Mouse (Mus musculus) heart, embryonic 15.5 days (tissue): ENCODE results near the gene Tchp. TPM values are rescaled to one million over a fixed set of nuclear protein-coding genes. Genes with fewer than 3 reads are reported as not detected.

ENCODE experiments used
- ATAC-seq: fragments of 200-750 bp; cut with Nextera tagmentation; replicated peaks from 2 replicates; pipeline ENCODE4 v1.8.0; 2017; ENCODE audit warnings: low read depth, moderate TSS enrichment; ENCODE audit not compliant: insufficient number of reproducible peaks, insufficient read depth, low FRiP score
- H3K27ac ChIP-seq: fragments of 300-500 bp; sonication (generic); 2 replicates; pipeline ENCODE4 v1.5.1; 2015; ENCODE audit warnings: mild to moderate bottlenecking, inconsistent platforms
- H3K27me3 ChIP-seq: fragments of 300-500 bp; sonication (generic); 2 replicates; pipeline ENCODE4 v1.6.1; 2015; ENCODE audit warnings: inconsistent platforms
- H3K36me3 ChIP-seq: fragments of 300-500 bp; sonication (generic); 2 replicates; pipeline ENCODE4 v1.6.1; 2015; ENCODE audit warnings: mild to moderate bottlenecking, inconsistent platforms
- H3K4me1 ChIP-seq: fragments of 300-500 bp; sonication (generic); replicated peaks from 2 replicates; pipeline ENCODE4 v1.6.1; 2015; ENCODE audit warnings: inconsistent platforms
- H3K4me2 ChIP-seq: fragments of 300-500 bp; sonication (generic); 2 replicates; pipeline ENCODE4 v1.6.1; 2015; ENCODE audit warnings: inconsistent platforms, mild to moderate bottlenecking, moderate library complexity
- H3K4me3 ChIP-seq: fragments of 300-500 bp; sonication (generic); 2 replicates; pipeline ENCODE4 v1.5.1; 2015; ENCODE audit warnings: mild to moderate bottlenecking, inconsistent platforms
- H3K9ac ChIP-seq: fragments of 300-500 bp; sonication (generic); 2 replicates; pipeline ENCODE4 v1.6.1; 2015; ENCODE audit warnings: mild to moderate bottlenecking, inconsistent platforms
- H3K9me3 ChIP-seq: fragments of 300-500 bp; sonication (generic); replicated peaks from 2 replicates; pipeline ENCODE4 v1.6.1; 2016; ENCODE audit warnings: inconsistent platforms
- WGBS: fragments of 180-500 bp; shearing (Covaris S2); methylation state at CpG from one replicate; pipeline ENCODE4 v1.1.7; 2015; ENCODE audit warnings: mixed read lengths; 5-methylcytosine and 5-hydroxymethylcytosine counted together
- polyA plus RNA-seq: library from polyadenylated mRNA; unstranded; fragments of >200 nt; fragmentation: Nextera tagmentation; extraction: Ambion mirVana; gene quantifications from 2 replicates; pipeline ENCODE4 v1.2.1, GENCODE M21; 2015

Tchp gene
- polyA plus RNA-seq, 1 experiment from 2014 or later, result 8.6 TPM

DNA sequence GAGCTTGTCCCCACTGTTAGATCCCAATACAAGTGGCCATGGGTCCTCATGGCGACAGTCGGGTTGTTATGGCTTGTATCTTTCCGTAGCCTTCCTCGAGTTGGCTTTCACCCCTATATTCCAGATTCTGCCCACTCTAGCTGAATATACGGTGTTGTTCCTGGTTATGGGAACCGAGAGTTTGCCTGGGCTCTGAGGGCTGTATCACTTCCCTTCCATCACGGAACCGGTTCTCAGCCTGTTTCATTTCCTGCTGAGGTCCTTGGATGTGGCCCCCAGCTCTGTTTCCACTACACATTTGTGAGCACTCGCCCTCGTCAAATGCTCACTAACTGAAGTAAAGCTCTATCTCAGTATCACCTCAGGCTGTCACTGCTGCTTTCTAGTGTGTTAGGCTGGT, 14.4 kb downstream of the Tchp start:
- H3K36me3 ChIP-seq, result peaks cover 39% of the 10 kb centered on the region
- H3K4me1 ChIP-seq, result no peaks in the 10 kb centered on the region
- 0 out of 2 replicates have a peak, but pooled peaks cover 6% of the 10 kb centered on the region for H3K9me3 ChIP-seq
- no peak overlapping the region for H3K4me3 ChIP-seq
- ATAC-seq, result no peak
- 85% methylated on average over 10 of the region's 10 CpGs for WGBS
- H3K27me3 ChIP-seq, result no peaks in the 10 kb centered on the region
- H3K27ac ChIP-seq, result no peak overlapping the region
- no peak overlapping the region for H3K9ac ChIP-seq
- H3K4me2 ChIP-seq, result no peak overlapping the region

DNA sequence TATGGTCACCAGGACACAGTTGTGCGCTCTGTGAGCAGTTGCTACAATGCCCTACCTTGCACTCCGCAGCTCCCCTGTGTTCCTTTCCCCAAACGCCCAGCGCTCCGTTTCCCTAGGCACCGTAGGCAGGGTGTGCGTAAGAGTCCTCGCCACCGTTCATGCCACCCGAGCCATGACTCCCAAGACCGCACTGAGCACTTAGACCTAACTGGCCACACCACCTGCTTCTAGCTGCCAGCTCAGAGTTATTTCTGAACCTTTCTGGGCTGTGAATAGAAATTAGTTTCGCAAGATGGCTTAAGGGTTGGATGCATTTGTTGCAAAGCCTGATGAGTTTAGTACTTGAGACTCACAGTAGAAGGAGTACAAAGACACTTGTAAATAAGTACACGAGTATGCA, 15.3 kb downstream of the Tchp start:
- Histone ChIP-seq H3K4me2 (no peak overlapping the region), H3K9me3 (0 out of 2 replicates have a peak, but pooled peaks cover 6% of the 10 kb centered on the region), H3K9ac (no peak overlapping the region), H3K4me1 (no peaks in the 10 kb centered on the region), H3K4me3 (no peak overlapping the region), H3K36me3 (peaks cover 38% of the 10 kb centered on the region), H3K27me3 (no peaks in the 10 kb centered on the region), H3K27ac (no peak overlapping the region)
- ATAC-seq, result no peak
- WGBS, result 95% methylated on average over 13 of the region's 13 CpGs

DNA sequence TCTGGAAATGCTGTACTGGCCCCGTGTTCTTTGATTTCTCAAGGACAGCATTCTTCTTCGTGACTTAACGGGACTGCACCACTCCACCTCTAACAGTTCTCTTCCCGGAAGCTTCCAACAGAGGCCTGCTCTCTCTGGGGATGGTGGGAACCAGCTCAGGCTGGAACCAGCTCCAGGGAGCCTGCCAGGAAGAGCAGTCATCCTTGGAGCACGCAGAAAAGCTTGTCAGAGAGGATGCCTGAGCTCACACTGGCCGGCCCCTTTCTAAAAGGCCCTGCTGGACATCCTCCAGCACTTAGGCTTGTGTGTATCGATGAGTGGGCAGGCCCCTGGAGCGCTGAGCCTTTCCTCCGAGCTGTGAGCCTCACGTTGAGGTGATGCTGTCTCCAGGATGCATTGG, 20.6 kb downstream of the Tchp start:
- Histone ChIP-seq H3K9me3 (0 out of 2 replicates have a peak, but pooled peaks cover 6% of the 10 kb centered on the region), H3K36me3 (peaks cover 55% of the 10 kb centered on the region), H3K4me2 (no peak overlapping the region), H3K9ac (no peak overlapping the region), H3K27ac (no peak overlapping the region), H3K4me3 (no peak overlapping the region), H3K27me3 (no peaks in the 10 kb centered on the region), H3K4me1 (no peaks in the 10 kb centered on the region)
- no peak for ATAC-seq
- WGBS, result 79% methylated on average over 10 of the region's 10 CpGs

DNA sequence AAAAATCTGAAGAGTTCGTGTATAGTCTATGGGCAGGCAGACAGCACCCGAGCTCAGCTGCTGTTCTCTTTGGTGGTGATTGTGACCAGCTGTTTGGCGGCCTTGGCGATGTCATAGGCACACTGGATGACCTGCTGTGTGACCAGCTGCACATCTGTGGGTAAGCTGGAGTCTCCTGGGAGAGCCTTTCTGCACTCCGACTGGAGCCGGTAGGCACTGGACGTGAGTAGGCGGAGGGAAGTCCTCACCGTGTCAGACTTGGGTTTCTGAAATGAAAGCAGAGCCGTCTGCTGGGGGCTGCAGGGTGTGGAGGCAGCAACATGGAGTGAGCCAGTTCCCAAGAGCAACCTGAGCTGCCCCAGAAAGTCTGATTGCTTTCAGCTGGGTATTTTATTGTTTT, 22.6 kb downstream of the Tchp start:
- H3K27me3 ChIP-seq, result no peaks in the 10 kb centered on the region
- no peaks in the 10 kb centered on the region for H3K4me1 ChIP-seq
- no peak overlapping the region for H3K9ac ChIP-seq
- H3K36me3 ChIP-seq, result peaks cover 61% of the 10 kb centered on the region
- 70% methylated on average over 10 of the region's 10 CpGs for WGBS
- no peak overlapping the region for H3K27ac ChIP-seq
- H3K4me3 ChIP-seq, result no peak overlapping the region
- H3K9me3 ChIP-seq, result no peaks in the 10 kb centered on the region
- ATAC-seq, result no peak
- no peak overlapping the region for H3K4me2 ChIP-seq

DNA sequence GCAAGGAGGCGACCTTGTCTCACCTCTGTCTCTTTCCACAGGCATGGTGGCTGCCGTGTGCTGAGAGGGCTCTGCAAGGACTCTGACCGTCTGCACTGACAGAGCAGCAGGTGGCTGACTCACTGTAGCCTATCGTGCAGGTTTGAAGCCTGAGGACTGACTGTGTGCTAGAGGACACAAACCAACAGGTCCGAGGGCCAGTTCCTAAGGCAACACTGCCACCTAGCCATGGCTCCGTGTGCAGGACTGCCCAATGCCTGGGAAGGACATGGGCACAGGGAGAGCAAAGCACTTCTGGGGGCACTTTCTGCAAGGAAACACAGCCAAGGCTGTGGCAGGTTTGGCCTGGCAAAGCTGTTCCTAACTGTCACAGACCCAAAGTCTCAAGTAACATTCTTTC, 23.9 kb downstream of the Tchp start:
- H3K4me2 ChIP-seq, result no peak overlapping the region
- no peak overlapping the region for H3K4me3 ChIP-seq
- peaks cover 71% of the 10 kb centered on the region for H3K36me3 ChIP-seq
- 56% methylated on average over 6 of the region's 6 CpGs for WGBS
- no peaks in the 10 kb centered on the region for H3K4me1 ChIP-seq
- no peak overlapping the region for H3K27ac ChIP-seq
- H3K27me3 ChIP-seq, result no peaks in the 10 kb centered on the region
- H3K9ac ChIP-seq, result no peak overlapping the region
- no peak for ATAC-seq
- no peaks in the 10 kb centered on the region for H3K9me3 ChIP-seq

DNA sequence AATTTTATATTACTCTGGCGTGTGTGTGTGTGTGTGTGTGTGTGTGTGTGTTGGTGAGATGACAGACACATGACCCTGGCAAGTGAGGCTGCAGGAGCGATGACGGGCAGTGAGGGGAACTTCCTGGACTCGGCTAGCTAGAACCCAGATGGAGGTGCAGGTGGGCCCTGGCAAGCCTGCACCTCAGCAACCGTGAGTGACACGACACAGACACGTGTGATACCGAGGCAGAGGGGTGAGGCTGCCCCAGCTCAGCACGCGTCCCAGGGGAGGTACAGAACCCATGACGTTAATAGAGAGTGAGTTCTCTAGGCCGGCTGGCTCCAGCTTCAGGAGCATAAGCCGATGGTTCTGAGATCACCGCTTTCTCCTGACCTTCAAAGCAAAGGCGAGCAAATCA, 24.4 kb downstream of the Tchp start:
- Histone ChIP-seq H3K4me2 (no peak overlapping the region), H3K36me3 (peaks cover 76% of the 10 kb centered on the region), H3K9me3 (no peaks in the 10 kb centered on the region), H3K27ac (no peak overlapping the region), H3K4me1 (peaks cover 1% of the 10 kb centered on the region; the same call in 1 of the 2 replicates), H3K27me3 (no peaks in the 10 kb centered on the region), H3K9ac (no peak overlapping the region), H3K4me3 (no peak overlapping the region)
- 83% methylated on average over 15 of the region's 15 CpGs for WGBS
- no peak for ATAC-seq

DNA sequence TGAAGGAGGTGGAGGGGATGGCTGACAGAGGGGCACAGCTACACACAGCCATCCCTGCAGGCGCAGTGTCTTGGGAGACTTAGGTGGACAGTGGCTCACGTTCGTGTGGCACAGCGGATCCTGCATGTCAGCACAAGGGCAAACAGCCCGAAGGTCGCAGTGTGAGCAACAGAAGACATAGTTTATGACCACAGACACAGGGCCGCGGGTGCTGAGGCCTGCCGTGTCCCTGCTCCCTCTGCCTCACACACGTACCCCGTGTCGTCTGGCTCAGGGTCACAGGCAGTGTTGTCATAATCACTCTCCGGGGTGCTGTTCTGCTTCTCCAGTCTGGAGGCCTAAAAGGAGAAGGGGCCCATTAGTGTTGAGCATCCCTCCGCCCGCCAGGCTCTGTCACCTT, 26.0 kb downstream of the Tchp start:
- Histone ChIP-seq H3K36me3 (peaks cover 77% of the 10 kb centered on the region), H3K4me2 (no peak overlapping the region)
- ATAC-seq, result no peak

DNA sequence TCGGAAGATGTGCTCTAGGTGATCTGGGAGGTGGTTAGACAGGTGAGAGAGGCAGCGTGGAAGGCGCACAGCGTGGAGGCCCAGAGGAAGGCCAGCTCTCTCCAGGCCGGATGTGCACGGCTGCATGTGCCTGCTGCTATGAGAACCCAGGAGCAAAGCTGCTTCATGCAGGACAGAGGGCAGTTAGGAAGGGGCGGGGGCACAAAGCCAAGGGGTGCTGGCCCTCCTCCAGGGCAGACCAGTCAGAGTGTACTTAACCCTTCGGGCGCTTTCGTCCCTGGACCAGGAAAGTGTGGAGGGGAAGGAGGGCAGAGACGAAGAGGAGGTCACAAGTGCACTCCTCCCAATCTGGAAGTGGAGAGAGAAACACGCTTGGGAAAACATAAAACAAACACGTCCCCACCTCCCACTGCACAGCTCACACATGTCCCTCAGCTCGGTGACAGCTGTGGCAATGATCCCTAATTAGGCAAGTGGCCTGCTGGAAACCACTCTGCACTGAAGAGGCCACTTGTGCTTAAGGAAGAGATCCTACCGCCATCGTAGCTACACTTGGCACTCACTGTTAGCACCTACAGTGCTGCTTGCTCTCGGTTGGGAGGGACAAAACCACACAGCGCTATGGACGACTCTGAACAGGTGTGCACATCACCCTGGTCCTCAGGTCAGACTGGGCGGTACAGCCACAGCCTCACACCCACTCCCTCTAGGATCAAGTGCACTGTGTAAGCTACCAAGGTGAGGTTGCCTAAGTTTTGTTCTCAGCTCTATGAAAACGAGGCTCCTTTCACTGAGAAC, 29.7 kb downstream of the Tchp start:
- WGBS, result 75% methylated on average over 21 of the region's 21 CpGs

More for the DNA sequence above, 26.0 kb downstream of the Tchp start:
- no peak overlapping the region for H3K9ac ChIP-seq
- peaks cover 13% of the 10 kb centered on the region for H3K4me1 ChIP-seq
- no peak overlapping the region for H3K4me3 ChIP-seq
- H3K27ac ChIP-seq, result no peak overlapping the region
- WGBS, result 93% methylated on average over 15 of the region's 15 CpGs
- no peaks in the 10 kb centered on the region for H3K27me3 ChIP-seq
- no peaks in the 10 kb centered on the region for H3K9me3 ChIP-seq

DNA sequence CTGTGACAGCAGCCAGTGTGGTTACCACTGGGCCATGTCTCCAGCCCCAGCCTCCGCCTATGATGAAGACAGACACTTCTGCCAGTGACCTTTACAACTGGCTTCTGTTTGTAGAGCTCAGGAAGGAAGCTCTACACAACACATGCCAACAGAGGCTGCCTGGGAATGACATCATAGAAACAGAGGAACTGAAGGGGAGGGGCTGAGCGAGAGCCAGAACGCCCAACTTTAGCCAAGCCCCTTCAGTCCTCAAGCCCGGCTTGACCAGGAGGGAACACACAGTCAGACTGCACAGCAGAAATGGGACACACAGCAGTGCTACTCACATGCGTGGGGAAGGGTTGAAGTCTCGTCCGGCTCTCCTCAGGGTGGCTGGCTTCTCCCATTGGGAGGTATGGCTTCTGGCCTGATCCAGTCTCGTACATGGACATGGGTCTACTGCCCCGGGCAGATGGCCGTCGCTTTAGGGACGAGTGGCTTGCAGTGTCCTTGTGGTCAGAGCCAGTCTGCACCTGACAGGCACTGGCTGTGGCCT, 31.2 kb downstream of the Tchp start:
- Histone ChIP-seq H3K9me3 (no peaks in the 10 kb centered on the region), H3K9ac (no peak overlapping the region), H3K36me3 (peaks cover 59% of the 10 kb centered on the region), H3K4me2 (no peak overlapping the region), H3K27ac (peak overlapping the region; percentile 65), H3K4me1 (peaks cover 43% of the 10 kb centered on the region), H3K4me3 (no peak overlapping the region), H3K27me3 (no peaks in the 10 kb centered on the region)
- ATAC-seq, result peak; percentile 52
- 69% methylated on average over 12 of the region's 12 CpGs for WGBS

More for the DNA sequence above, 29.7 kb downstream of the Tchp start:
- no peaks in the 10 kb centered on the region for H3K27me3 ChIP-seq
- H3K4me2 ChIP-seq, result no peak overlapping the region
- H3K9me3 ChIP-seq, result no peaks in the 10 kb centered on the region
- ATAC-seq, result no peak
- no peak overlapping the region for H3K27ac ChIP-seq
- peaks cover 59% of the 10 kb centered on the region for H3K36me3 ChIP-seq
- H3K9ac ChIP-seq, result no peak overlapping the region
- H3K4me3 ChIP-seq, result no peak overlapping the region
- peaks cover 30% of the 10 kb centered on the region for H3K4me1 ChIP-seq

DNA sequence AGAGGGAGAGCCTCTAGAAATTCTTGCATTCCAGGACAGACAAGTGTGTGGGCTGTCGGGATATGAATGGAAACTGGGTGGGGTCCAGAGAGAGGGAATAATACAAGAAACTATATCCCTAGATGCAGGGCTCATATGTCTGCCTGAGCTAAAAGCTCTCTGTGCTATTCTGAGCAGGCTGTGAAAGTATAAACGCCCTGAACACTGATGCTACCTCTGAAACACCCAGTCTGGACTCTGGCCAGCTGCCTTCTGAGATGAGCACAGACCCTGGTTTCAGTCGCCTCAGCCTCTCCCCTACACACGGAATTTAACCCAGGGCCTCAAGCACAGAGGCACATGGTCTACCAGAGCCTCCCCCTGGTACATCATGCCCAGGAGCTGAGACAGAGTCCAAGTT, 33.0 kb downstream of the Tchp start:
- H3K27ac ChIP-seq, result peak overlapping the region; percentile 53
- ATAC-seq, result peak; percentile 19; the same call in 1 of the 2 replicates
- H3K4me3 ChIP-seq, result no peak overlapping the region
- H3K9ac ChIP-seq, result no peak overlapping the region
- 33% methylated on average over 4 of the region's 4 CpGs for WGBS
- peaks cover 74% of the 10 kb centered on the region for H3K36me3 ChIP-seq
- H3K27me3 ChIP-seq, result no peaks in the 10 kb centered on the region
- no peak overlapping the region for H3K4me2 ChIP-seq
- H3K4me1 ChIP-seq, result peaks cover 49% of the 10 kb centered on the region
- H3K9me3 ChIP-seq, result no peaks in the 10 kb centered on the region

DNA sequence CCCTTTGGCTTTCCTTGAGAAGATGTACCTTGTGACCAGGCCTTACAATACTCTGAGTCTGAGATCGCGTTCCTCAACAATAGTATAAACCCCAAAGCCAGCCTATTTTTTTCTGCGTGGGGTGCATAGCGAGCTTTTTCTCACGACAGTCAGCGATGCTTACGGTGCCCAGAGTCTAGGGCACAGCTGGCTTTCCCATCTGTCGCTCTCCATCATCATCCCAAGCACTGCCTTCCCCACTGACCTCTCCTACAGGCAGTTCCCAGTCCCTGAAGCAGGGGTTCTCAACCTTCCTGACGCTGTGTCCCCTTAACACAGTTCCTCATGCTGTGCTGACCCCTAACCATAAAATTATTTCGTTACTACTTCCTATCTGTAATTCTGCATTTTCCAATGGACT, 35.0 kb downstream of the Tchp start:
- peaks cover 64% of the 10 kb centered on the region for H3K36me3 ChIP-seq
- 0 out of 2 replicates have a peak overlapping the region, but pooled peaks have one; percentile 14 for H3K9ac ChIP-seq
- H3K4me1 ChIP-seq, result peaks cover 42% of the 10 kb centered on the region
- no peak overlapping the region for H3K4me3 ChIP-seq
- WGBS, result 91% methylated on average over 10 of the region's 10 CpGs
- no peaks in the 10 kb centered on the region for H3K27me3 ChIP-seq
- no peaks in the 10 kb centered on the region for H3K9me3 ChIP-seq
- no peak overlapping the region for H3K4me2 ChIP-seq
- ATAC-seq, result no peak
- H3K27ac ChIP-seq, result peak overlapping the region; percentile 38; the same call in 1 of the 2 replicates
